Mouse (Mus musculus) megakaryocyte progenitor cell, adult 5-6 weeks (primary cell): ENCODE measurements at regions not wholly inside any gene's neighbourhood (a gene's known extent, or its start where the extent isn't known, plus 50 kb on each side); places are given as distances from the start of the nearest gene placed in this dataset.
A peak's percentile ranks its signal among the peaks of the same experiment; 100 is the strongest.

Source experiments
- ATAC-seq: replicated peaks from 2 replicates; pipeline ENCODE4 v1.8.0; 2016; ENCODE audit warnings: mild to moderate bottlenecking, moderate TSS enrichment, inconsistent platforms; ENCODE audit not compliant: poor library complexity

DNA sequence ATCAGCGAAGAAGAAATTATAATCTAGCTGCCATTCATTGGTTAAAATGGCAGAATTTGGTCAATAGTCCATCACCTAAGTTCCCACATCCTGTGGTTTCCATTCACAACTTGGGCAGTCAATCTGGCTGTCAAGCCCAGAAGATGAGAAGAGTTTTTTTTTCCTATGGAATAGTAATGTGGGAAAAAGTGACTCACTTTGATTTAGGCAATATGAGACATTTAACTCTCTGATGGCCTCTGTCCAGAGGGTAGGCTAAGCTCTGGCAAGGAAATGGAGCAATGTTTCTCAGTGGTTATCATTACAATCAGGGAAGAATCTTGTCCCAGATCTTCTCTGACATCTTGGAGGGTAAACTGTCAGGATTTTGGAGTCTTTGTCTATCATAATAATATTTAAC is 367.9 kb downstream of the Ets1 start:
- no peak for ATAC-seq

DNA sequence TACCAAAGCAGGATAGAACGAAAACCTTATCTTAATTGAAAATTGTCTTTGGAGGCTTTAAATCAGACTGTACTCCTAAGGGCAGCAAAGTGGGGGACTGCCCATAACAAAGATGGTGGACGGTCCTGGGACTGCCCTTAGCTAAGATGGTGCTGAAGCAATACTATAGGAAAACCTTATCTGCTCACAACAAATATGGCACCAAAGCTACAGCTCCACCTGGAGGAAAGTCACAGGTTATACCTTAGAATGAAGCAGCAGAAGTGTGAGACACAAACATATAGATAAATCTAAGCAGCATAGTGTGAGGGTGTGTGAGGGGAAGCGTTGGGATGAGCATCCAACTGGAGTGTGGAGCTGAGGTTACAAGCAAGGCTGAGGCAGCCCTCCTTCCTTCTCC is 368.5 kb downstream of the Ets1 start:
- no peak for ATAC-seq

DNA sequence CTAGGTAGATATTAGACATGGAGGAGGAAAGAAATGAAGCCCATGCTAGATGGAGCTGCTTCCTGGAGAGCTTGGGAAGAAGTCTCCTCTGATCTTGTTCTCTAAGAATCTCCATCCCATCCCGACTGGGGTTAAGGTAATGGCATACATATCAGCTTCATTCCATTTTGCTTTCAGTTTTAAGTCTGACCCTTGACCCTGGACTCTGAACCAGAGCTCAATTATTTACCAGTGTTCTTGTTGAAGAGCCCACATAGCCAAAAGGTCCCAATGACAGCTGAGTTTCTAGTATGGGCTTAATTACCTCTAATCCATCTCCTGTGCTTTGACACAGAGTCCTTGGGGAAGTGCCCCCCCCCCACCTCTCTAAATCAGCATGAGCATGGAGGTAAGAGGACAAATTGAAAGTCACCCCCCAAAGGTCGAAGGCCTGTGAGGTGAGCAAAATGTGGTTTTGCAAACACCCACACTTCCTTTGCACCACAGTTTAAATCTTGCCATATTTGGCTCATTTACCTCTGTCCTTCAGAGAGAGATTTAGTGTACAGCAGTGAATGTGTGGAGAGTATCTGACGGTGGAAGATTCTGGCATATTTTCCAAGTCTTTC is 371.5 kb downstream of the Ets1 start:
- no peak for ATAC-seq

DNA sequence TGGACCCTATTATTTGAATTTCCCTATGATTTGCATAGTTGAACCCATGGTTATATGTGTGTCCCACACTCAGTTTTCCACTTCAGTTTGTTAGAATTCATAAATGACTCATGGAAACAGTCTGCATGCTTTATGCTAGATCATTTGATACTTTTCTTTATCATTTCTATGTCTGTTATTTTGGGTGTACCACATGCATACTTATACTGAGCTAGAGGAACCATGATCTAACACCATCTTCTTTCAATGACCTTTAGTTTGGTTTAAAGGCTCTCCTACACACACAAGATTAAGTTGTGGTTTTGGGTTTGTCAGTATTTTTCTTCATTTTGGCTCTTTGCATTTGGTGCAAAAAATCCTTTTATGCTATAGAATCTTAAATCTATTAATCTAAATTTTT is 375.2 kb downstream of the Ets1 start:
- ATAC-seq, result no peak

DNA sequence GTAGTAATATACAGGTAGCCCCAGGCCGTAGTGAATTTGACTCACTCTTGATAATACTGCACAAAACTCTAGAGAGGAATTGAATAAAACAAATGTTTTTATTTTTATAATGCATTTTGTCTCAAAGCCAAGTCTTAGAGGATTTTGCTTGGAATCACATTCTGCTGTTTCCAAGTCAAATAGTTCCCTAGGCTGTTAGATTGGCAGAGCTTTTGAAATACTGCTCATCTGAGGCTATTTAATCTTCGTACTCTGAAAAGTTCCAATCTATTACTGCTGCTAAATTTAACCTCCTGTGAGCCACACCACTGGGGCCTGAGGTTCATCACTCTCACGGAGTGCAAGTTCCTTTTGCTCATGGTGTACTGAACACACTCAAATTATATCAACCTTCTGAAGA is 399.4 kb downstream of the Ets1 start:
- ATAC-seq, result no peak

DNA sequence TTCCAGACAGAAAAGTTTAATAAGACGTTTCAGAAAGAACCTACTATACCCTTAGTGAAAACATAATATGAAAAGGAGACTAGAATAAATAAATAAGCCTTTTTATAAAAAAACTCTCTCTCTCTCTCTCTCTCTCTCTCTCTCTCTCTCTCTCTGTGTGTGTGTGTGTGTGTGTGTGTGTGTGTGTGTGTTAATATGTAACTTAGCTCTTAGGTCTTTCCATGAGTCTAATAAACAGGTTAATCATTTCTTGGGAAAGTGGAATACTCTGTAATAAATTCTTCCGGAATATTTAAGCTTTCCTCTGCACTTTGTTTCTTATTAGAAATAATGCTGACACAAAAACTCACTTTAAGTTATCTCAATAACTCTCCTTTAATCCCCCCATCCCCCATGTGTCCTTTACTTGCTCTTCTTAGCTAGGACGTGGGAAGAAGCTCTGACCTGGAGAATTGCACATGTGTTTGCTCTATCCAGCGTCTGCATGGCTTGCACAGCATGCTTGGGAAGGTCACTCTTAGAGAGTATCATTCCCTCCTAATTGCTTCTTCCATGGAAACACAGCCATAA is 403.3 kb downstream of the Ets1 start:
- ATAC-seq, result no peak

DNA sequence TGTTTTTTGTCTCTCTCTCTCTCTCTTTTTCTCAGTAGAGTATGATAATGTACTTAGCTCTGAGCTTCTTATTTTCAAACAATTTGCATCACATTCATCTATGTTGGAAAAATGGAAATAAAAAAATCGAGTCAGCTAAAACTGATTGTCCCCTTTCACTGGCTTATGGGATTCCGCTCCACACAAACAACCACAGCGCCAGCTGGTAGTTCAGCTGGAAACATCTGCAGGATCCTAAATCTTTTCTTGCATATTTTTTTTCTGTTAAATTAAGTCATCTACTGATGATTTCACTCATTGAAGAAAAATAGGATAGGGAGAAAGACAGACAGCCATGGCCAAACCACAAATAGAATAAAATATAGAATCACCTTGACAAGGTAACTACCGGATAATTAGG is 414.8 kb downstream of the Ets1 start:
- ATAC-seq, result no peak

DNA sequence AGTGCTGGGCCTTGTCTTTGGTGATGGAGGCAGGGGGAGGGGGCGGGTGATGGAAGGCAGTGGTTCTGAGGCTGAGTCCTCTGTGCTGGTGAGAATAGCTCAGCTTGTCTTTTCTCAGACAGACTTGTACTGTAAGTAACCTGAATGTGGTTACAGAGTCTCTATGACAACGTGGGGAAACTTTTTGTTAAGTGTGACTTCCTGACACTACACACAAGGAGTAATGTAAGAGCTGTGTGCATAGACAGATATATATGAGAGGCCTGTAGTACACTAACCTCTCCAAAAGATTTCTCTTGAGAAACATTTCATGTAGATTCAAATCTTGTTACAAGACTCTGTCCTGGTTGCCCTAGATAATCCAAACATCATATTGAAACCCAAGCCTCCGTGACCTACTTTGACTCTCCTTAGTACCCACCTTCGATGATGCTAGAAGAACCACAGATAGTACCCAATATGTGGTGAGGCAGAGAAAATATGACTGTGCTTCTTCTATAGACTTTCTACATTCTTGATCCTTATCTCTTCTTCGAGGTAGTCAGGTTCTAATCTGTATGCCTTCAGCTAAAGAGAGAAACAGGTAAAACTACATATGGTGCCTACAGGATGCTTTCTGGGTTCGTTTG is 424.7 kb downstream of the Ets1 start:
- no peak for ATAC-seq

DNA sequence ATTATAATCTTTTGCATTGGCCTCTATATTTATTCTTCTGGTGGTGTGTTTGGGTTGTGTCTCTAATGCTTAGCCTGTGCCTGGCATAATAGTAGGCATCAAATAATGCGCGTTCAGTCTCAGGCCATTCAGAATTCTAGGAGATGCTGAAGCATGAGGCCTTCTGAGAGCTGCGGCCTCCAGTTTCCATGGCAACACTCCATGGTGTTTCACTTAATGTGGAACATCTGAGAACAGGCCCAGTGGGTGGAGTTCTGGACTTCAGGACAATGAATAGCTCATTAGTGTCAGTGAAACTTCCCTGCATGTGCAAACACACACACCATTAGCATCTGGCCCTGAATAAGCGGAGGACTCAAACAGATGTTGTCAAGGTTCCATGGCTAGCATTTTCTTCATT is 426.5 kb downstream of the Ets1 start:
- ATAC-seq, result no peak

DNA sequence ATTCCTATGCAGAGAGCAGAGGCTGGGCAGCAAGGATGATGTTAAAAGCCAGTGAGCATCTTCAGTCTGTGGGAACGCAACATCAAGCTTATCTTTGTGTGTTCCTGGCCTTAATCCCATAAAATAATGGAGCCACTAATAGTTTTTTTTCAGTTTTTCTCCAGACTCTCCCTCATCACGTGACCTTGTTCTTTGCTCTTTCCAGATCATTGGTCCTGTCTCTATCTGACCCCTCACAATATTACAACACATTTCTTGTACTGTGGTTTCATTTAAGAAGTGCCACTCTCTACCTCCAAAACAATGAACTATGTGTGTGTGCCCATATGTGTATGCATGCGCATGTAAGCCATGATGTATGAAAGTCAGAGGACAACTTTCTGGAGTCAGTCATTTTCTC is 429.3 kb downstream of the Ets1 start:
- ATAC-seq, result no peak

DNA sequence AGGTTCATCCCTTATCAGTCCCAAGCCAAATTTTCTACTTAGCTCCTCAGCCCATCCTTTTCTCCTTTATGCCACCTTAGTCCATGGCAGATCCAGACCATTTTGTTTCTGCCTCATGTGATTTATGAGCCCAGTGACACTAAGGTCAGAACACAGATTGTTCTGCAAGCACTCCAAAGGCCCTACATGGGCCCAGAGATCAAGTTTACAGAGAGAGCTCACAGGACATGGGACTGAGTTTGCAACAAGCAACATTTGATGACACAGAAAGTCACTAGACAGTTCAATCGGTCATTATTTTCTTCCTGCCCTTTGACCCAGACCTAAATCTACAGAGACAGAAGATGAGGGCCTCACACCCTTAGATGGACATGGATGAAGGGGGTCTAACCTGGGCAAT is 431.5 kb downstream of the Ets1 start:
- no peak for ATAC-seq

DNA sequence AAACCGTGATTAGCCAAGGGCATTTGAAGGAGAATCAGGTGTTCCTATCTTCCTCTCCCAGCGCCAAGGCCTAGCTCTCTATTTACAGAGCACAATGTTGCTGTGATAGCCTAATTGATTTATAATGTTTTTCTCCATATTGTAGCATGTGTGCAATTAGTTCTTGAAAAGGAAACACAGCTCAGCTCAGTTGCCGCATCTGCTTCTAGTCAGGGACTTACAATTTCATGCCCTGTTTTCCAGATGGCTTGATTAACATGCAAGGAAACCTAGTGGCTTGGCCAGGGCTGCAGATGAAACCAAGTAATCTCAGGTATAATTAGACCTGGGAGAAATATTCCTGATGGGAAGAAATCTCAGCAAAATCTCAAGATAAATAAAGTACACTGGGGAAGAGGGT is 434.1 kb downstream of the Ets1 start:
- no peak for ATAC-seq

DNA sequence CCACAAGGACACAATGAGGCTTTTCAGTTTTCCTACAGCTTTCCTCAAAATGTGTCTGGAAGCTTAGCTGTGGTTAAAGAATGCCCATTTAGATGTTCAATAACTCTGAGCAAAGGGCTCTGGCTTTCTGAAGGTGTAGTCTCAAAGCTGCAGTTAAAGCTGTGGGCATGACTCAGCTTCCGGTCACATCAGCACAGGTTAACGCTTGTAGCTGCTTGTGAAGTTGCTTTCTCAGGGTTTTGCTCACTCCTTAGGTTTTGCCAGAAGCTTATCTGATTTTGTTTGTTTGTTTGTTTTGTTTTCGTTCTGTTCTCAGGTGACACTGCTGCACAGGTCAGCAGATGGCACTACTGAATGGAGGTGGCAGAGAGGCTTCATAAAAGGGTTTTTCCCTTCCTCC is 444.2 kb downstream of the Ets1 start:
- ATAC-seq, result no peak; the same call in 1 of the 2 replicates

DNA sequence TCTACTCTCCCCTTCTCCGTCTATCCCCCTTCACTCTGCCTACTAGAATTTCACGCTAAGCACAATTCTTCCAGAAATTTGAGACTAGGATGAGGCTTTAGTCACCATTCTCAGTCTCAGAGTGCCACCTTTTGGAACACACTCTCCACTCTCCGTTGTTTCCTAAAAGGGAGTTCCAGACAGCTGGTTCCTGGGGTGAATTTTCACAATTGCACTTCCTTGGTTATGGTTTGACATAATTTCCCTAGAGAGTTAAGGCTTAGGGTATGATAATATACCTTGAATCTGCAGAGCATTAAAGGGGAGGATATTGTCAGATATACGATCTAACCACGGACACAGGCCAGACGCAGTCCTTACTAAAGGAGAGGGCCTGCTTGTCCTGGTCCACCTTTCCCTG is 444.8 kb downstream of the Ets1 start:
- ATAC-seq, result peak; percentile 14; the same call in 1 of the 2 replicates

DNA sequence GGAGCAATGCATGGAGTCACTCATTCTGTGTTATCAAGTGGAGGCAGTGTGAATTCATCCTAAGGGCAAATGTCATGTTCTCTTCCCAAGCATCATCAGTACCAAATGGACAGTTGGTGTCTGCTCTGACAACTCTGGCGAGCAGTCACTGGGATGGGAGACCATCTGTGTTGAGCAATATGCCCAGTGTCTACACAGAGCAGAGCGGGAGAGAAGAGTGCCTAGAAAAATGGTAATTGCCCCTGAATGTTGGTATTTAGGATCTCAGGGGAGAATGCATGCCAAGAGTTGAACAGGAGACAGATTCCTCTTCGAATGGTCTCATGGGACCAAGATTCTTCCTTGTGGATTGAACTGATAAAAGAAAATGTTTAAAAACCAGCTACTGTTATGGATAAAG is 454.0 kb downstream of the Ets1 start:
- no peak for ATAC-seq

DNA sequence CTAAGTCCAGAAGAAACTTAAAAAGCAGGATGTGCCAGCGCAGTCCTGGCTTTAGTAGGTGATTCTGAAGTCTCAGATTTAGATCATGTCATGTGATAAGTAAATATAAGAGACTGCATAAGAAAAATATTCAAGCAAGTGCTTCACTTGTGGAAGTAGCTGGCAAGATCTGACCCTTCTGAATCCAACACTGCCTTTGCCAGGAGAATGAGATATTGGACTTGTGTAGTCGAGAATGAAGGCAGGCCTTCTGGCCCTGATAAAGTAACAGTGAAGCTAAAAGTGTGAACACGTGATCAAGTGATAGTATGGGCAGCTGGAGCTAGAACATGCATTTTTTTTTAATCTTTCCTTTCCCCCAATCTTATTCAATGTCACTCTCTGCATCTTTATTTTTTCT is 455.6 kb downstream of the Ets1 start:
- ATAC-seq, result no peak

DNA sequence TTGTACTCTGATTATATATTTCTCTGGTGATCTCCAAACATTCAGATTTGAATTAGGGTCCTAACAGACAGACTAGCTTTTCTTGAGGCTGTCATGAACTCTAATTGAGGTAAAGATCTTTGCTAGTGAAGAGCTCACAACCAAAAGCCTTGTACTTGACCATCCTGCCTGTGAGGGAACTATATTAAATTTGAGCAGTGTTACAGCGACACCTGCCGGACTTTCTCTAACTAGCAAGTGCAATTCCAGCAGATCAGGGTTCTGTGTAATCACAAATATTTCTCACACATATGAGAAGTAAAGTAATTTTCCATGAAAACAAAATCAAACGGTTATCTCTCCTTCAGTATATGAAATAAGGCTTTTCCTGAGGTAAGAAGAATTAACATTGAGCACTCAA is 459.6 kb downstream of the Ets1 start:
- ATAC-seq, result peak; percentile 92

DNA sequence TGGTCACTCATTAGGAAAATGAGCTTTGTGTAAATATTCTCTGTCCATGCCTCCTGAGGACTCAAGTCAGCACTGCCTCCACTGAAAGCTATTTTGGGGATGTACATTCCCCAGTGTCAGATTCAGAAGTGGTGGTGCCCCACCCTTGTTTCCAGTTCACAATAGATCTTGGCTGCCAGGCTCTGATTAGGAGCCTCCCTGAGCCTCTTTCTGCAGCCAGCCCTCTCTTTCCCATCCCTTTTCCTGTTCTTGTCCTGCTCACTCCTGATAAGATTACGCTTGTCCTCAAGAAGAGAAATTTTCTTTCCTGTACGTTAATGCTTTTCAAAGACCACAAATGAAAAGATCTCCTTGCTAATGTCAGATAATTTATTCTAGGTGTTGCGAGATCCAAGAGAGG is 465.2 kb downstream of the Ets1 start:
- ATAC-seq, result peak; percentile 50

DNA sequence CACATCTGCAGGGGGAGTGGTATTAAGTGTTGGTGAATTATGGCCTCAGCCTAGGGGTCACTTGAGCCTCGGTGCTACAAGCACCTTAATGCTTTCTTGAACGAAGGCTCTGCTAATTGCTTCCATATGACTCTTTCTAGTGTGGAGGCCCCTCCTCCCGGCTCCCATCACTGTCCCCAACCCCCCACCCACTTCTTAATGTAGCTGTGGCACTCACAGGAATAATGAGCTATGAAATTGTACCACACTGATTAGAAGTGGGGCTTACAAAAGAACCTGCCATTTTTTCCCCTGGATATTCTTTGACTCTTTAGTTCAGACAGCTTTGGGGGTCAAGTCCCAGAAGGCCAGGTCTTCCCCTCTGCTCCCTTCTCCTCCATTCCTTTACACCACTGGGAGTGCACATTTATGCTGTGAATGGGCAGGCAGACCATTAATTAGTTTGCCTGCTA is 468.6 kb downstream of the Ets1 start:
- ATAC-seq, result no peak

DNA sequence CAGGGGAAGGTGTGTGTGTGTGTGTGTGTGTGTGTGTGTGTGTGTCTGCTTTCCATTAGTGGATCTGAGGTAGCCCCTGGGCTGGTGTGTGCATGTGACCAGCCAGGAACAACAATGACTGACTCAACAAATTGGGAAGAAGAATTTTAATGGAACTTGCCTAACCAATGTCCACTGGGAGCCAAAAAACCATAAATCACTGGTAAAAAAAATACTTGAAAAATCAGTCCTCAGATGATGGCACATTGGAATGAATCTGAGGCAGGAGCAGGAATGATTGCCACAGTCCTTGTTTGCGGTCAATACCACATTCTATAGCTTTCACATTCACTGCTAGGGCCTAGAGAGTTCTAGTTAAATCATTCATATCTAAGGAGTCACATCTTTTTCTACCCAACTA is 487.8 kb downstream of the Ets1 start:
- no peak for ATAC-seq

DNA sequence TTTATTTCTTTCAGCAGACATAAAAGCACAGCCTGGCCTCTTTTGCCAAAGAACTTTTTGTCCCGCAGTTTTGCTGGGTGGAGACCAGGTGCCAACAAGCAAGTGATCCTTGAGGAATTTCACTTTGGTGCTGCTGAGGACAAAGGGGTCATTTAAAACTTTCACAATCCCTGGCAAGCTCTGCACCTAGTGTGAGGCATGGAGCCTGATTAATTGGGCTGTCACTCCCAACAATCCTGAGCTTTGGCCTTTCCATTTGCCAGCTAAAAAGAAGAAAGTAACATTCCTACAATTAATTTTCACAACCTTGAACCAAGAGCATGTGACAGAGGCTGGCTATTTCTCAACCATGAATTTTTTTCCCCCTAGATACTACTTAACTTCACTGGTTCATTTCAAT is 516.2 kb downstream of the Ets1 start:
- no peak for ATAC-seq

DNA sequence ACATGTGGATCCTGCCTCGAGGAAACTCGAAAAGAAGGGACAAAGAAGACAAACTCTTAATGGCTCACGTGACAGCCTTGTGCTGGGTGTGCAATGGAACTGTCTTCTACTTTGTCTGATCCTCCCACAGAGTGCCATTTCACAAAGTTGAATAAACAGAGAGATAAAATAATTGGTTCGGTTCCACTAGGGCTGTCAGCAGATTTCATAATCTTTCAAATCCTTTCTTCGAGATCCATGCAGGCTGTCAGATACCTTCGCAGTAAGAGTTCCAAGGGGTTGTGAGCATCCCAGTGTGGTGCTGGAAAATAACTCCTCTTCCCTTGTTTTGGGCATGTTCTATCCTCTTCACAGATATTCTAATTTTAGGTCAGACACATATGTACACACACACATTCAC is 532.1 kb downstream of the Ets1 start:
- ATAC-seq, result no peak

DNA sequence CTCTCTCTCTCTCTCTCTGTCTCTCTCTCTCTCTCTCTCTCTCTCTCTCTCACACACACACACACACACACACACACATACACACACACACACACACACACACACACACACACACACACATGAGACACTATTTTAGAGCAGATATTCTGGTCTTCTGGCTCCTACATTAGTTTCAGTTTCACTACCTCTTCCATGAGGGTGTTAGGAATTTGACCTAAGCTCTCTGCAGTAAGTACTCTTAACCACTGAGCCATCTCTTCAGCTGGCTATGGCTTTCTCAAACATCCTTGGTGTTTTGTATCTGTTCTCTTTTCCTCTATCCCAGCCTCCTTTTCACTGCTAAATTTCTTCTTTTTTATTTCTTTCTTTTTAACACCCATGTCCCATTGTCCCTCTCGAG is 533.1 kb downstream of the Ets1 start:
- peak; percentile 73 for ATAC-seq
